Mouse (Mus musculus) ES-E14 (cell line): ENCODE data around the gene Slc22a12. TPM values are rescaled to one million over a fixed set of nuclear protein-coding genes. Genes with fewer than 3 reads are reported as not detected.

Source experiments
- DNase-seq: peaks from one replicate; pipeline ENCODE4 v3.0.0-alpha.2; 2013; ENCODE audit warnings: low read depth, low spot score
- H3K27ac ChIP-seq: 2 replicates; pipeline ENCODE4 v1.5.1; 2012; ENCODE audit warnings: low read depth, mild to moderate bottlenecking, low read length, moderate library complexity, mixed read lengths; ENCODE audit not compliant: poor library complexity, insufficient read depth, severe bottlenecking
- H3K36me3 ChIP-seq: 2 replicates; pipeline ENCODE4 v1.6.1; 2012; ENCODE audit warnings: mild to moderate bottlenecking, low read length, moderate library complexity, mixed read lengths; ENCODE audit not compliant: control insufficient read depth, poor library complexity, insufficient read depth, severe bottlenecking
- H3K4me1 ChIP-seq, 2 experiments: fragments of 150-350 bp in 1 of 2; sonication (generic) in 1 of 2; 2 replicates each; pipeline ENCODE4 v1.6.1; 2012; ENCODE audit warnings: low read length in 2 of 2, mild to moderate bottlenecking in 1 of 2, mixed read lengths in 1 of 2; ENCODE audit not compliant: control insufficient read depth in 2 of 2, insufficient read depth in 2 of 2, poor library complexity in 1 of 2
- H3K4me3 ChIP-seq, 2 experiments: fragments of 150-350 bp in 1 of 2; sonication (generic) in 1 of 2; 2 replicates each; pipeline ENCODE4 v1.5.1; 2012; ENCODE audit warnings: low read length in 2 of 2, low read depth in 1 of 2, mild to moderate bottlenecking in 1 of 2, mixed read lengths in 1 of 2; ENCODE audit not compliant: insufficient read depth in 1 of 2, poor library complexity in 1 of 2, severe bottlenecking in 1 of 2
- H3K9ac ChIP-seq: 2 replicates; pipeline ENCODE4 v1.6.1; 2012; ENCODE audit warnings: low read depth, mild to moderate bottlenecking, low read length, mixed read lengths; ENCODE audit not compliant: poor library complexity, insufficient read depth, severe bottlenecking
- H3K9me3 ChIP-seq: fragments of 150-350 bp; sonication (generic); 2 replicates; pipeline ENCODE4 v1.6.1; 2012; ENCODE audit warnings: low read depth, mild to moderate bottlenecking, low read length; ENCODE audit not compliant: control insufficient read depth, insufficient read depth
- CHD2 ChIP-seq: IDR thresholded peaks from 2 replicates; pipeline ENCODE4 v1.6.1; 2014; ENCODE audit warnings: mild to moderate bottlenecking, low read depth, low read length, inconsistent platforms
- HCFC1 ChIP-seq: IDR thresholded peaks from 2 replicates; pipeline ENCODE4 v1.6.1; 2012; ENCODE audit warnings: low read length, inconsistent platforms, borderline replicate concordance; ENCODE audit not compliant: insufficient read depth
- MAFK ChIP-seq: IDR thresholded peaks from 2 replicates; pipeline ENCODE4 v1.6.1; 2014; ENCODE audit warnings: mild to moderate bottlenecking, low read depth, low read length, inconsistent platforms; ENCODE audit not compliant: insufficient read depth
- ZC3H11A ChIP-seq: IDR thresholded peaks from 2 replicates; pipeline ENCODE4 v1.6.1; 2012; ENCODE audit warnings: low read depth, mild to moderate bottlenecking, inconsistent platforms, low read length, borderline replicate concordance
- ZNF384 ChIP-seq: IDR thresholded peaks from 2 replicates; pipeline ENCODE4 v1.6.1; 2012; ENCODE audit warnings: low read depth, low read length, inconsistent platforms
- in situ Hi-C, 2 experiments: fragments of 600-800 bp; cut with MboI; formaldehyde crosslinking; loops; one replicate each; pipeline ENCODE4 v1.15.1; 2025; ENCODE audit warnings: low sequenced_read_pairs in 2 of 2, inconsistent platforms in 1 of 2; ENCODE audit not compliant: unreplicated experiment in 2 of 2
- total RNA-seq: library from RNA; depleted of rRNA; stranded (reverse); fragments of 300-350 nt; gene quantifications from 2 replicates; pipeline ENCODE4 v1.2.3, GENCODE M21; 2012

Gene Slc22a12
- total RNA-seq, 1 experiment, result not detected

GRCm38 (mm10) chr19:6527439-6527838, 15.4 kb downstream of the Slc22a12 start:
- Histone ChIP-seq H3K4me3 (no peak overlapping the region), H3K9me3 (no peaks in the 10 kb centered on the region), H3K4me1 (peaks cover 0 to 6% of the 10 kb centered on the region in 2 experiments; a peak in 2 of 4 replicates), H3K9ac (no peak overlapping the region), H3K27ac (no peak overlapping the region), H3K36me3 (no peaks in the 10 kb centered on the region)
- in situ Hi-C loops, result no loop called here
- DNase-seq, result no peak
- no peak for TF ChIP-seq CHD2
- TF ChIP-seq ZC3H11A, result no peak
- TF ChIP-seq ZNF384, result no peak
- TF ChIP-seq HCFC1, result no peak
- TF ChIP-seq MAFK, result no peak

GRCm38 (mm10) chr19:6526010-6526409, 16.8 kb downstream of the Slc22a12 start:
- Histone ChIP-seq H3K27ac (no peak overlapping the region), H3K4me3 (no peak overlapping the region), H3K9ac (no peak overlapping the region), H3K4me1 (peaks cover 0 to 4% of the 10 kb centered on the region in 2 experiments; a peak in 2 of 4 replicates), H3K36me3 (no peaks in the 10 kb centered on the region), H3K9me3 (no peaks in the 10 kb centered on the region)
- in situ Hi-C loops, result no loop called here
- no peak for DNase-seq
- TF ChIP-seq ZNF384 (no peak), MAFK (no peak), CHD2 (no peak), HCFC1 (no peak)

DNA sequence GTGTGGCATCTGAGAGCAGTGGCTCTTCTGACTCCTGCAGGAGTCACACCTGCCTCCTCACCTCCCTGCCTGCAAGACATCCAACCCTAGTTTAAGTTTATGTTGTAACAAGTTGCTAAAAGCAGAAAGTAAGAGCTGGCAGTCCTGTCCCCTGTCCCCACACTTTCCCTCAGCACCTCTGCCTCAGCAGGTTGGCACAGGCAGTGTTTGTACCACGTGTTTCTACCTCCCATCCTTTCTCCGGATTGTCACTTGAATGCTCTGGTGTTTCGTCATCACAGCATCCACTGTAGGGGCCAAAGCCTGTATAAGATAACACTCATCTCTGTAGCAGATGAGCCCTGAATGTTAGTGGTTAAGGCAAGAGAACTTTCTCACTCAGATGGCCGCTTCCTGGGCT, 17.8 kb downstream of the Slc22a12 start:
- Histone ChIP-seq H3K27ac (no peak overlapping the region), H3K9me3 (no peaks in the 10 kb centered on the region), H3K4me1 (peaks cover 0 to 2% of the 10 kb centered on the region in 2 experiments; a peak in 2 of 4 replicates), H3K4me3 (no peak overlapping the region), H3K36me3 (no peaks in the 10 kb centered on the region), H3K9ac (no peak overlapping the region)
- in situ Hi-C loops, result no loop called here
- no peak for TF ChIP-seq ZNF384
- TF ChIP-seq MAFK, result no peak
- no peak for TF ChIP-seq HCFC1
- TF ChIP-seq CHD2, result no peak
- no peak for TF ChIP-seq ZC3H11A
- no peak for DNase-seq

DNA sequence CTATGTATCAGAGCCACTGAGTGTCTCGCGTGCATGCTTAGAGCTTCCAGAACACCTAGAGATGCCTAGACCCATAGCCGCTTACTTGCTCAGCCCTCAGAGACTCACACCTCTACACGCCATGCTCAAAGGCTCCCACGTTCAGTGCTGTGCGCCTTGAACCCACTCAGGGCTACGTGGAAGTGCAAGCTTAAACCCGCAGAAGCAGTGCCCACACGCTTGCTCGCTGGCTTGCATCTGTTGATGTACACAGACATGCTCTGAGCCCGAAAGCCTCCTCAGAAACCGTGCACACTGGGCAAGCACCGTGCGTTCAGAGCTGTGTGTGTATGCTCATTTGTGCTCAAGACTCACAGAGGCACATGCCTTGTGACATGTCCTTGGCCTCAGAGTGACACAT, 20.5 kb downstream of the Slc22a12 start:
- Histone ChIP-seq H3K9ac (no peak overlapping the region), H3K27ac (no peak overlapping the region), H3K4me1 (peaks cover 0 to 12% of the 10 kb centered on the region in 2 experiments; a peak in 2 of 4 replicates), H3K36me3 (no peaks in the 10 kb centered on the region), H3K4me3 (no peak overlapping the region), H3K9me3 (no peaks in the 10 kb centered on the region)
- in situ Hi-C loops, result no loop called here
- TF ChIP-seq MAFK (no peak), ZNF384 (no peak), CHD2 (no peak), HCFC1 (no peak), ZC3H11A (no peak)
- DNase-seq, result no peak

DNA sequence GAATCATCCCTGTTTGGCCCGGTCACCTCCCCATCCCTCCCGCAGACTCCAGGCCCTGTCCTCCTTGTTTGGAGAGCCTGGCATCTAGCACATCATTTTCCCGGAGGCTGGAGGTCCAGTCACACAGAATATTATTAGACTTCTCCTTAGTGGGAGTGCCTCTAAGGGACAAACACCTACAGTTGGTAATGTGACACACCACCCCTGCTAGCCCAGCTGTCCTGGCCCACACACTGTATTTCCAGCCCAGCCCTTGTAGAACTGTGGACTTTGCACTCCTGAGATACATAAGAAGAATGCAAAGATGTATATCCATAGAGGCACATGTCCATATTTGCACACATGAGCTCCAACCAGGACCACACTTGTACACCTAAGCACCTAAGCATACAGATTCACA, 21.2 kb downstream of the Slc22a12 start:
- no peaks in the 10 kb centered on the region for H3K9me3 ChIP-seq
- no peak for TF ChIP-seq MAFK
- TF ChIP-seq HCFC1, result no peak
- TF ChIP-seq ZNF384, result no peak
- TF ChIP-seq ZC3H11A, result no peak
- no peak for TF ChIP-seq CHD2
- in situ Hi-C loops, result no loop called here
- H3K9ac ChIP-seq, result no peak overlapping the region
- H3K36me3 ChIP-seq, result peaks cover 2% of the 10 kb centered on the region; the same call in 1 of the 2 replicates
- no peak overlapping the region for H3K4me3 ChIP-seq
- H3K4me1 ChIP-seq, result peaks cover 0 to 17% of the 10 kb centered on the region in 2 experiments; a peak in 2 of 4 replicates
- DNase-seq, result no peak
- no peak overlapping the region for H3K27ac ChIP-seq
